Mouse (Mus musculus) embryo, embryonic 9.5 days (tissue): ENCODE data around the gene Sphk1.

ENCODE experiments used
- DNase-seq: peaks from one replicate; pipeline ENCODE4 v3.0.0-alpha.2; 2017; ENCODE audit errors: extremely low spot score

The Sphk1 gene

DNA sequence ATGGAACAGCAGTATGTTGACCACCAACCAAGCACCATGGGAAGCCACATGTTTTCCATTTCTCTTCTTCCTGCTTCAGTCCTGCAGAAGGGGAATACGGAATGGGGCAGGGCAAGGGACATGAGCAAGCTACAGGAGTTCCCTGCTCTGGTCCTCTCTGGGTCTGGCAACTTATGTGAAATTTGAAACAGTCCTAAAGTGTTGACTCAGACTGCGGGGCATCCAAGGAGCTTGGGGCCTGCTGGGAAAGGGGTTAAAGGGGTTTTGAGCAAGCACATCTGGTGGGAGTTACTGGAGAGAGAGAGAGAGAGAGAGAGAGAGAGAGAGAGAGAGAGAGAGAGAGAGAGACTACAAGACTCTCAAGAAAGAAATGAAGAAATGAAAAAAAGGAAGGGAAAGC lies 22.0 kb upstream of the Sphk1 start:
- DNase-seq: no peak

DNA sequence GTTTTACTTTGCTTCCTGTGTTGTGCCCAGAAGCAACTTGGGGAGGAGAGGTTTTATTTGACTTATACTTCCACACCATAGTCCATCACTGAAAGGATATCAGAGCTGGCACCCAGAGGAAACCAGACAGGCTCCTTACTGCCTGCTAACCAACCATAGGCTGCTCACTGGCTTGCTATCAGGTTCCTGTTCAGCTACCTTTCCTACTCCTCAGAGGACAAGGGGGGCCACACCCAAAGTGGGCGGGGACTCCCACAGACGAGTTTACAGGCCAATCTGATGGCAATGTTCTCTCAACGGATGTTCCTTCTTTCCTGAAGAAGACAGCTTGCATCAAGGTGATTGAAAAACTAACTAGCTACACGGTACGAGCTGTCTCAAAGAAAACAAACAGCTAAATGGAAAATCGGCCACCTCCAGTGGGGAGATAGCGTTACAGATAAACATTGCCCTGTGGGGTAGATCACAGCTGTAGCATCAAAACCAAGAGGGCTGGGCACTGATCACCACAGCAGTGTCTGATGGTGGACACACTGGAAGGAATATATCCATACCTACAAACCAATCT lies 19.3 kb upstream of the Sphk1 start:
- DNase-seq: no peak

DNA sequence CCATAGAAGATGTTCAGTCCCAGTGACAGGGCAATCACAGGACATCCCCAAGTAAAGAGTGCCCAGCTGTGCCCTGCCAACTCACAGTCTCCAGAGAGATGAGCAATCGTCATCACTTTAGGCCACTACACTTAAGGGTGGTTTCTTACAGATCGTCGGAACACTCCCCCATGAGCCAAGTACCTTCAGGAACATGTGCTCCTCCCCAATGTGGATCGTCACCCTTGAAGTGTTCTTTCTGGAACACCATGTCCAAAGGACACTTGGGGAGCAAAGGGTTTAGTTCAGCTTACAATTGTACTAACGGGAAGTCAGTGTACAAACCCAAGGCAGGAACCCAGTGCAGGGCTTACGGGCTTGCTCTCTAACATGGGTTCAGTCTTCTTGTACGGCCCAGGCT lies 18.6 kb upstream of the Sphk1 start:
- DNase-seq: no peak

DNA sequence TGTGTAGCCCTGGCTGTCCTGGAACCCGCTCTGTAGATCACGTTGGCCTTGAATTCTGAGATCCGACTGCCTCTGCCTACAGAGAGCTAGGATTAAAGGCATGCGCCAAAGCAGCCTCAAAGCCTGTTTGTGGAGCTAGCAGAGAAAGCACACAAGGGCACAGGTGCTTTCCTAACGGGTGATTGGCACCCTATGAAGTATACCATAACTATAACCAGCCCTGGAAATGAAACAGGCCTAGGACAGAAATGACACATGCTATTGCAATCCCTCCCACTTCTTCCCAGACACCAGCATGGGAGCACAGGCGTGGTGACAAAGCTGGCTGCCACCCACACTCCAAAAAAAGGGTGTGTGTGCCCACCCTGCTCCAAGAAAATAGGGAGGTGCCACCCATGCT lies 17.7 kb upstream of the Sphk1 start:
- no peak for DNase-seq

DNA sequence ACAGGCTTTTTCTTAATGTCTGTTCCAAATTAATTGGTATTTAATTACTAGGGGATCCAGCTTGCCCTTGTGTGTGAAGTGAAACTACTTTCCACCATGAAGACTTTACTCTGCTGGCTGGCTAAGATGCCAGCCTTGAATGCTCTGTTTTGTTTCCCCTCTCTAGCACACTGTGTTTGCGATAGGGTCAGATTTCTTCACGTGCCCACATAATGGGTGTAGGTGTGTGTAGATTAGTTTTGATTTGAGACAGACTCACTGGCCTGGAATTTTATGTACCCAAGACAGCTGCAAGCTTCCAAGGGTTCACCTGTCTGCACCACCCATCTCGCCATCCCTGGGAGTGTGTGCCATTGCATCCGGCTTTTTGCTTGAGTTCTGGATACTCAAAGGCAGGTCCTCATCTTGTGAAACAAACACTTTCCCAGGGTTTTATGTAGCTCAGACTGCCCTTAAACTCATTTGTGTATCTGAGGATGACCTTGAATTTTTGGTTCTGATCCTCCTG lies 17.1 kb upstream of the Sphk1 start:
- DNase-seq: no peak

DNA sequence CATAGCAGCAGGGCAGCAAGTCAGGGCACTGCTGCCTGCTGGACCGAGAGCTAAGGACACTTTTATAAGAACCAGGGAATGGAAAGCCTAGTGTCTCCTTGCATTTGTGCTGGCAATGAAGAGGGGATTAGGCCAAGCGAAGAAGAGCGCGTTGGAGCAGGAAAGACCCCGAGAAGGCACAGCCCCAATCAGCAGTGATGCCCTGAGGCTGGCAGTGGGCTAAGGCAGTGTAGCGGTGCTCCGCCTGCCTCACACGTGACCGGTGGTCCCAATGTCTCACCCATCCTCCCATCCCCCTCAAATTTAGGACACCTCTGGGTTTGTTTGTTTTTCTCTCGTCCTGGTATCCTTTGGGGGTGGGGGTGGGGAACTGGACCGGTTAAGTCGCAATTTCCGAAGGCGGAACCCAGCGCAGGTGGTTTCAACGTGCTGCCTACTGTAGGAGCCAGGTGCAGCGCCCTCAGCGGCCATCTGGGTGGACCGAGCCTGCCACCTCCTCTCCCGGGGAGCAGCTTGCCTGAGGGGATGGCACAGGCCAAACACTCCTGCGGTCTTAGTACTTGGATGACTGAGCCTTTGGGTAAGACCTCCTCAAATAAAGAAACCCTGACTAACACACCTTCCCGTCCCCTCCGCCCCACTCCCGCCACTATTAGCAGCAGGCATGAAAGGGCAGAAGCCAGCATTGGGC lies 15.2 kb upstream of the Sphk1 start:
- DNase-seq: no peak

DNA sequence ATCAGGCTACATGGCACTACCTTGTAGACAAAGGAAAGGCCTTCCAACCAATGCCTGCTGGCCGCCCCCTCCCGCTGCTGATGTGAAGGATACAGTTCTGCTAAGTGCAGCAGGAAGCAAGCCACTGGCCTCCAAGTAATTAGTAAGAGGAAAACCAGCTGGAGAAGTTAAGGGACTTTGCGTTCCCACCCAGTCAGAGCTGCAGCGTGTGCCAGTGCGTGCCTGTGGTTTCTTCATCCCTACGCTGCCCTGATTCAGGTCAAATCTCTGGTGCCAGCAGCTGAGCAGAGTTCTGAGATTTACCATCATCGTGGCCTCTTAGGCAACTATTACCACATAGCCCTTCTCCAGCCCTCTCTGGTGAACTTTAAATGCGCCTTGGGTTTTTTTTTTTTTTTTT lies 12.2 kb upstream of the Sphk1 start:
- no peak for DNase-seq

DNA sequence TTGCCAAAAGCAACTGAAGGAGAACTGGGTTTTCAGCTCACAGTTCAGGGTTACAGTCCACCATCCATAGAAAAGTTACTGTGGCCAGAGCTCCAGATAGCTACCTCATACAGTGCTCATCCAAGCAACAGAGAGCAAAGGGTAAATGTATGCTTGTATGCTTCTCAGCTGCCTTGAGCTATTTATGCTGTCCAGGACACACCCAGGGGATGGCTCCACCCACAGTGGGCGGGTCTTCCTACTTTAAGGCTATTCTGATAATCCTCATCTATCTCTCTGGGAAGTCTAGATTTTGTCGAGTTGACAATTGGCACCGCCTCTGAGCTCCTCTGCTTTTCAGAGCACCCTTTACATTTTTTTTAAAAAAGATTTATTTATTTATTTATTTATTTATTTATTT lies 9.6 kb upstream of the Sphk1 start:
- DNase-seq: no peak

DNA sequence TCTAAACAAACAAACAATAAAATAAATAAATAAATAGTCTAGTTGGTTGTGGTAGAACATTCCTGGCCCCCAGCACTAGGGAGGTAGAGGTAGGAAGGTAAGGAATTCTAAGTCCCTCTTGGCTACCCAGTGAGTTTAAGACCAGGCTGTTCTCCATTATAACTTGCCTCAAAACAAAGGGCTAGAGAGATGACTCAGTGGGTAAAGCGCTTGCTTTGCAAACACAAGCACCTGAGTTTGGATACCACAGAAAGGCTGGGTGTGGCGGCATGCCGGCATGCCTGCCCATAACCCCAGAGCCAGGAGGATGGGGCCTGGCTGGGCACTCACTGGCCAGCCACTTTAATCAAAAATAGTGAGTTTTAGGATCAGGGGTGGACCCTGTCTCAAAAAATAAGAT lies 8.7 kb upstream of the Sphk1 start:
- DNase-seq: no peak

DNA sequence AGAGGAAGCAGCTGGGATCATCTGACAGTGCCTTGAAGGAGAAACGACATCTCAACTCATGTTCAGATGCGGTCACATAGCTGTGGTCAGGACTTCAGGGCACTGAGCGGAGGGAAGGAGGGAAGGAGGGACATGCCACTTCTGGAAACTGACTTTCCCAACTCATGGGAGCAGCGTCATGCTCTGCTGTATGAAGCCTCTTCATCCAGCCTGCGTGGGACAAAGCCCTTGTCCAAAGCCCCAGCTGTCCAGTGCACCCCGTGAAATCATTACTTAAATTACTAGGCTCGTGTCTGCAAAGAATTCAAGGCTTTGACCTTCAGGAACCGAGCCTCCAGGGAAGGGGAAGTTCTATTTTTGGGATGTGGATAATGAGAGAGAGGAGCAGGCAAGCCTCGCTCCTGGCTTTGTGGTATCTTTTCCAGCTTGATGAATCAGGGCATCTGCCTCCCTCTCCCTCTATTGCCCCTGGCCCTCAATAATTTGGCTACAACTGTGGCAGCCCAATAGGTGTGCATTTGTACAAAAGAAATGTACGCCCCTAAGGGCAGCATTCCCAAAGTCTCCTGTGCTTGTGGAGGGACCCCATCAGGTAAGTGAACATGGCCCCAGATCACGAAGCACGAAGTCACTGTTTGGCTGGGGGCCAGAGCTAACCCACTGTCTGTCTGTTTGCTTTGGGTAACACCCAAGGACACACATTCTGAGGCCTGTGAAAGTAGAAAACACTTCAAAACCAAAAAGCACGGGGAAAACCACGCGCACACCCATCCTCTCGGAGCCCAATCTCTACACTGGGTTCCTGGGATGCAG lies 7.6 kb upstream of the Sphk1 start:
- DNase-seq: no peak

DNA sequence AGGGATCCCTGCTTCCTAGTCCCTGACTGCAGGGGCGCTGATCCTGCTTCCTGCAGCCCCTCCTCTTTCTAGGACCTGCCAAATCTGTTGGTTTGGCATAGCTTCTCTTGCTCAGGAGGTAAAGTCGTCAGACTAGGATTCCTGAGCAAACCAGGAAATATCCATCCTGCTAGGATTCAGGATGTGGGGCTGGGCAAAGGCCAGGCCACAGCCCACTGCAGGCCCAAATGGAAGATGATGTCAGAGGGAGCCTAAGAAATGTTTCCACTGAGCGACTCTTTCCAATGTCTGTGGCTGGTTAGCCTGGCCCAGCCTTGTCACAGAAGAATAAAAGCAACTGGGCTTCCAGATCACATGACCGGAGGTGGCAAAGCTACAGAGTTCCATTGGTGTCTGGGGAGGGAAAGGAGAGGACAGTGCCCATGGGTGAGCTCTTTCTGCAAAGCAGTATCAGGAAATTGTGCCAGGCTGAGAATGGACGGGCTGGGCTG lies 7.0 kb upstream of the Sphk1 start:
- no peak for DNase-seq

DNA sequence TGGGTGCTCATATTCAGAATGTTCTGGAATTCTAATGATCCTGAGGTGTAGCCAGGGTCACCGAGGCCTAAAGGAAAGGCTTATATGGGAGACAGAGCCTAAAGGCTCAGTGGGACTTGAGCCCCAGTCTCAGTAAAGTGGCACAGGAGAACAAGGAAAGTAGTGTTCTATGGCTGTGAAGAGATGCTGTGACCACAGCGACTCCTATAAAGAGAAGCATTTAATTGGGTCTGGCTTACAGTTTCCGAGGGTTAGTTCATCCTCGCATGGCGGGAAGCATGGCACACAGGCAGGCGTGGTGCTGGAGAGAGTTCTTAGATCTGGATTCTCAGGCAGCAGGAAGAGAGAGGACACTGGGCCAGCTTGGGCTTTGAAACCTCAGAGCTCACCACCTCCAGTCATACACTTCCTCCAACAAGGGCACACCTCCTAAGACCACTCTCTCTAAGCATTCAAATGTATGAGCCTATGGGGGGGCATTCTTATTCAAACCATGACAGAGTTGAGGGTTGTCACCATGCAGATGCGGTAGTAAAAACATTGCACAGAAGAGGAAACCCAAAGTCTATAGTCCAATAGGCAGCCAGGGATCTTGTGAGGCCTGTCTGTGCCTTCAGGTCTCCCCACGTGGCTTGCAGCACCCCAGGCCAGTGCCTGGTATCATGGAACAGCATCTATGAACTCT lies 1.9 kb upstream of the Sphk1 start:
- DNase-seq: no peak

DNA sequence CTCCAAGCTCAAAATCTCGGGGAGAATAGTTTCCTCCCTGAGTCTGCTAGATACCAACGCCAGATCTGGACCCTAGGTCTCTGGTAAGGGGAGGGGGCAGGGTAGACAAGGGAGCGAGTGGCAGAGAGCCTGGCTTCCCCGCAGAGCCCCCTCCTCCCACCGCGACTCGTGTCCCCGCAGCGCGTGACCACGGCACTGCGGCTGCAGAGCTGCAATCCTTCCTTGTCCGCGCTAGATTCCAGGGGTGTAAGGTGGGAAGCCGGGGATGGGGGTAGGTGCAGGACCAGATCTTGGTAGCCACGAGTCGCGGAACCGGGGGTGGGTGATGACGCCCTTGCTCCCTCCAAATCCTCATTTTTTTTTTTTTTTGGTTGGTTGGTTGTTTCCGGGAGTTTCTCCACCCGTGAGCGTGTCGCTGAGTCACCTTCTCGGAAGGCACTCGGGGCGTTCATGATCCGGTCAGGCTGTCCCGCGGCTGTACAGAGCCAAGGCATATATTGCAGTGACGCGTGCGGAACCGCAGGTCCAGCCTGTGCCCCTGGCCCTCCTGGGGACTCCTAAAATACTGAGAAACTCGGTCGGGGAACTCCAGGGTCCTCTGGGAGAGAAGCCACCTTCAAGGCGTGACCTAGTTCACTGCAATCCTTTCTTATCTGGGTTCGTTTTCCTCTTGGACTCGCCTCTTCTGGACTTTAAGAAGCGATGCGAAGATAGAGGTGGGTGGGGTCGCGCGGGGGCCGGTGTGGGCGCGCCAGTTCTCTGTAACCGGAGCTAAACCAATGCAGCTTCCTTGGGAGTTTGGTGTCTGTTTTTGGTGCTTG lies 856 bp downstream of the Sphk1 start:
- no peak for DNase-seq

DNA sequence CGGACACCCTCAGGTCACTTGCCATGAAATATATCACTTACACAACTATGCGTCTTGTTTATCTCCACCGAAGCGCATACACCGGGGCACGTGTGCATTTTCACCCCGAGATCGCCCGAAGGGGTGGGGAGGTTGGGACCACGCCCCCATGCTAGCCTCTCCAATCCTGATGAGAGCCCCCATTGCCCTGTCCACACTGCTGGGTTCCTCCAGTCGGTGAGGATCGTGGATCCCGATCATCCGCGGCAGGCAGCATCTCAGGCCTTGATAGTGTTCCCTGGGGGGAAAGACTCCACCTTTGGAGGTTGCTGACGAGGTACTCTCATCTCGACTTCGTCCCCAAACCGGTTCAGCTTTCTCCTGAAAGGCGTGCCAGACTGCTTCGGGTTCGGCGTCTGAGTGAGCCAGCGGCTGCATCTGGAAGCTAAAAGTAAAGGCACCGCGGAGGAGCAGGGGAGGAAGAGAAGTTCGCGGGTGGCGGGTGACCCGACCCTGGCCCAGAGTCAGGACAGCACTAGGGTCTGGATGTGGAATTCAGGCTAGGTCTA lies 1.6 kb downstream of the Sphk1 start:
- peak; percentile 54 for DNase-seq

DNA sequence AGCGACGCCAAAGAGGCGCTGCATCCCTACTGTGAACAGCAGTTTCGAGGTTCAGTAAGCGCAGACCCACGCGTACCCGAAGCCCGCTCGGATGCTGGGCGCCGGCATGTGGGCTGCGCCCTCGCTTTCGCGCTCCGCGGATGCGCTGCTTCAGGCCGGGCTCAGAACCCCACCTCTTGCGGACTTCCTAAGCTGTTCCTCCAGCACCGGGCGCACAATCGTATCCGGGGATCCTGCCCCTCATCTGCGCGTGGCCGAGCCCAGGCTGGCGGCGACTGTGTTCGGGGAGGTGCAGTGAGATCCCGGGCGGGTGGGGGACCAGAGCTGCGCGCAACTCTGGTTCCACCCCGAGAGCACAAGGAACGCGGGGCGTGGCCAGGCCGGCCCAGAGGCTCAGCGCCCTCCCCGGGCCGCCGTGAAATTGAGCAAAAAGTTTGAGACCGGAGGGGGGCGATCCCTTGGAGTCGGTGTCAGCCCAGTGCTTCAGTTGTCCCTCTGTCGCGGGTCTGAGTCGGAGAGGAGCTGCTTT lies 2.1 kb downstream of the Sphk1 start:
- DNase-seq: peak; percentile 60

DNA sequence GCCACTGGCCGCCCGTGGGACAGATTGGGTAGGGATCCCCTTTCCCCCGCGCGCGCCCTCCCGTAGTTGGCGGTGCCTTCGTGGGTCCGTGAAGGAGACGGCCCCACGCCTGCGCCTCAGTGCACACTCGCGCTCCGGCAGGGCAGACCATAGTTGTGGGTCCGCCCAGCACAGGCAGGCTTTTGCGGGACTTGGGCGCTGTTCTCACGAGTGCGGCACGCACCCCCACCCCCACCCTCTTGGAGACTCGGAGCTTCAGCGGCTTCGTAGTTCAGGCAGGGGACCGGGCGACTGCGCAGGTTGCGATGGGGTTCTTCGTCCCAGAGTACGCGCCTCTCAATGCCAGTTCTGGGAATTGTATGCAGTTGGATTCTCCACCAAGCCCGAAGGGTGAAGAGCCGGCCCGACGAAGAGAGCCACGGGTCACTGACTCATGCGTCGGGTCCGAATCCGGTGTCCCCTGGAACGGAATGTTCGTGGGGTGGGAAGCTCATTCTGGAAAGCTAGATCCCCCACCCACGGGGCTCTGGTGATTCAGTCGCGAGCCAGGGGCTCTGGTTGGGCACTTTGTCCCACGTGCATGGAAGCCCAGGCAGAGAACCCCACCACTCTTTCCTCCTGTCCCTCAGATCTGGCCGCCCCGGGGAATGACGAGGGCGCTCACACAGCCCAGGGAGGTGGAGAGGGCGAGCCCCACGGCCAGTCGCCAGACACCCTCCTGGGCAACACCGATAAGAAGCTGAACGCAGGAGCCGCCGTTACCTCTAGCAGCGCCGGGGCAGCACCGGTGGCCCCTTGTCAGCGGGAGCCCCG lies 2.8 kb downstream of the Sphk1 start:
- peak; percentile 40 for DNase-seq

DNA sequence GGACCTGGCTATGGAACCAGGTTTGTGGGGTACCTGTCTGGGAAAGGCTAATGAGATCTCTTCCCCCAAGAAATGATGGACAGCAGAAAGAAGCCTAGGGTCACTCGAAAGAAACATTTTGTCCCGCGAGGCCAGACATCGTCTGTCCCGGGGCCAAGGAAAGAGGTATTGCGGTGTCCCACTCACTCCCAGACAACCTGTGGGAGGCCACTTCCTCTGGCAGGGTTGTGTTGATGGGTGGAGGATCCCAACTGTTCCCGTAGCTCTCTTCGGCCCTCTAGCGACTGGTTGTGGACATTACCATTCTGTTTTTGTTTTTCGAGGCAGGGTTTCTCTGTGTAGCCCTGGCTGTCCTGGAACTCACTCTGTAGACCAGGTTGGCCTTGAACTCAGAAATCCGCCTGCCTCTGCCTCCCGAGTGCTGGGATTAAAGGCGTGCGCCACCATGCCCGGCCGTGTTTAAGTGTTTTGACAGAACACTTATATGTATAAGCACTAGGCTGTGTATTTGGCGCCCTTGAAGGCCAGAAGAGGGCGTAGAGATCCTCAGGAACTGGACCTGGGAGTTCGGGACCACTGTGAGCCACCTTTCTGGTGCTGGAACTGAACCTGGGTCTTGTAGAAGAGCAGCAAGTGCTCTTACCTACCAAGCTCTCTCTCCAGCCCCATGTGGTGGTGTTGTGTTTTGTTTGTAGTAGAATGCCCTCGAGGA lies 3.6 kb downstream of the Sphk1 start:
- DNase-seq: peak; percentile 84

DNA sequence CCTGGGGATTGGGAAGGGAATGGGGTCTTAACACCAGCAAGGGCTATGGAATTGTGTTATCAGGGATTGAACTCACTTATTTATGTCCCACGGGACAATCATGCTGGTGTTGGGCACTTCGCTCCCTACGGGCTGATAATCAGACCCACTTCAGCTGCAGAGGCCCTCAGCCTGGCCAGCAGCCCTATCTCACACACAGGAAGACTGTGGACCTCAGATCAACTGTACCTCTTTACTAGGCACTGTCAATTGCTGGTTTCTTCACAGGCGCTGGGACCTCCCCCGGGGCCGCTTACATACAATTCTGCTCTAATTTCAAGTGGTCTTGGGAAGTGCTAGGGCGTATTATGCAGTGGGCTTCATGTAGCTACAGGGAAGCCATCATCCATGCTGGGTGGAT lies 6.0 kb downstream of the Sphk1 start:
- DNase-seq: no peak

DNA sequence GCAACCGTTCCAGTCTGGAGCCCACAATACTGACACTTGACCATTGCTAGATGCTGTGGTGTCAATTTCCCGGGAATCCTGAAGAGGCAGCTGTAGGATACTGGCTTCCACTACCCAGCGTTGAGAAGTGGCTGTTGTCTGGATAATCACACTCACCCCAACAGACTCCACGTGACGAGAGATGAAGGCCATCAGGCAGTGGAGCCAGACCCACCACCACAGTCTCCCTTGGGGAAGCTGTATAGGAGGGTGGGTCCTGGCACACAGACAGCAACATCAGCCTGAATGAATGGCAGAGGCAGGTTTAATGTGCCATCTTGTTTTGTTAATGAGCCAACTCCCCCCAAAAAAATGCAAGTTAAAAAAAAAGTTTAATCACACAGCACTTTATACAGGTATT lies 6.7 kb downstream of the Sphk1 start:
- no peak for DNase-seq
